Mouse (Mus musculus): ENCODE data around the gene Gm7257.

Gene Gm7257

GRCm38 (mm10) chr9:36431584-36431983 is at the start of gene Gm7257:
TSS of gene Gm7257 (plus strand) at chr9:36431884.
- DNase-seq (ENCODE audit: low read depth): no peak

- no peak for DNase-seq (ENCODE audit: low read depth)
These were observed 28.7 kb upstream of the Gm7257 start for GRCm38 (mm10) chr9:36402991-36403390.

- DNase-seq (ENCODE audit: low read depth): no peak
These were observed 3.5 kb downstream of the Gm7257 start for GRCm38 (mm10) chr9:36435051-36435764.

- DNase-seq (ENCODE audit: low read depth): no peak
These were observed 43.7 kb downstream of the Gm7257 start, which contains the start of gene Gm9513 for GRCm38 (mm10) chr9:36475338-36475737. TSS of gene Gm9513 (plus strand) at chr9:36475638.
